Mouse (Mus musculus): ENCODE data around the gene Stxbp5.

Gene Stxbp5

GRCm38 (mm10) chr10:9856792-9857191, 44.1 kb downstream of the Stxbp5 start:
- no peak for DNase-seq

GRCm38 (mm10) chr10:9846408-9846807, 54.5 kb downstream of the Stxbp5 start:
- no peak for DNase-seq

- no peak for DNase-seq
Measured at GRCm38 (mm10) chr10:9839408-9839807, 61.5 kb downstream of the Stxbp5 start.

- DNase-seq, result no peak
Measured at GRCm38 (mm10) chr10:9834986-9835385, 65.9 kb downstream of the Stxbp5 start.

- no peak for DNase-seq
Measured at GRCm38 (mm10) chr10:9832937-9833336, 67.9 kb downstream of the Stxbp5 start.

- no peak for DNase-seq
Measured at GRCm38 (mm10) chr10:9829744-9830143, 71.1 kb downstream of the Stxbp5 start.

- DNase-seq, result no peak
Measured at GRCm38 (mm10) chr10:9821299-9821698, 79.6 kb downstream of the Stxbp5 start.

GRCm38 (mm10) chr10:9818574-9818973, 82.3 kb downstream of the Stxbp5 start:
- DNase-seq, result no peak

GRCm38 (mm10) chr10:9813926-9814325, 87.0 kb downstream of the Stxbp5 start:
- peak; percentile 40 for DNase-seq

- no peak for DNase-seq
Measured at GRCm38 (mm10) chr10:9807596-9807995, 93.3 kb downstream of the Stxbp5 start.

GRCm38 (mm10) chr10:9805341-9805740, 95.5 kb downstream of the Stxbp5 start:
- no peak for DNase-seq

- DNase-seq, result no peak
Measured at GRCm38 (mm10) chr10:9803126-9803525, 97.8 kb downstream of the Stxbp5 start.

GRCm38 (mm10) chr10:9801571-9801970, 99.3 kb downstream of the Stxbp5 start:
- no peak for DNase-seq

- DNase-seq, result no peak
Measured at GRCm38 (mm10) chr10:9799085-9799484, 101.8 kb downstream of the Stxbp5 start.

GRCm38 (mm10) chr10:9796429-9796828, 104.5 kb downstream of the Stxbp5 start:
- DNase-seq, result no peak

GRCm38 (mm10) chr10:9794429-9794828, 106.5 kb downstream of the Stxbp5 start:
- DNase-seq, result no peak

GRCm38 (mm10) chr10:9790947-9791346, 109.9 kb downstream of the Stxbp5 start:
- DNase-seq, result no peak

- DNase-seq, result no peak
Measured at GRCm38 (mm10) chr10:9786461-9786860, 114.4 kb downstream of the Stxbp5 start.

GRCm38 (mm10) chr10:9785651-9786050, 115.2 kb downstream of the Stxbp5 start:
- DNase-seq, result no peak

- DNase-seq, result no peak
Measured at GRCm38 (mm10) chr10:9779864-9780263, 121.0 kb downstream of the Stxbp5 start.

GRCm38 (mm10) chr10:9770261-9770660, 130.6 kb downstream of the Stxbp5 start:
- no peak for DNase-seq

- no peak for DNase-seq
Measured at GRCm38 (mm10) chr10:9763831-9764230, 137.0 kb downstream of the Stxbp5 start.

GRCm38 (mm10) chr10:9760264-9760663, 140.6 kb downstream of the Stxbp5 start:
- DNase-seq, result no peak

GRCm38 (mm10) chr10:9756546-9756945, 144.3 kb downstream of the Stxbp5 start:
- no peak for DNase-seq

- DNase-seq, result peak; percentile 74
Measured at GRCm38 (mm10) chr10:9754893-9755541, 145.9 kb downstream of the Stxbp5 start.

Measured in embryo, embryonic 11 days (tissue).